Mouse (Mus musculus) layer of hippocampus, adult 18-20 months (tissue): Measurements from ENCODE around the gene Dclk2. TPM values are rescaled to one million over a fixed set of nuclear protein-coding genes. Genes with fewer than 3 reads are reported as not detected.

ENCODE experiments used
- DNase-seq, 2 experiments: peaks; one replicate each; pipeline ENCODE4 v3.0.0; 2022; ENCODE audit warnings: low spot score in 2 of 2
- total RNA-seq, 2 experiments: library from RNA; stranded (reverse); gene quantifications; 2 replicates each; pipeline ENCODE4 v1.2.3; 2021

Gene Dclk2
- total RNA-seq, 2 experiments from 2014 or later = 101 to 104 TPM

DNA sequence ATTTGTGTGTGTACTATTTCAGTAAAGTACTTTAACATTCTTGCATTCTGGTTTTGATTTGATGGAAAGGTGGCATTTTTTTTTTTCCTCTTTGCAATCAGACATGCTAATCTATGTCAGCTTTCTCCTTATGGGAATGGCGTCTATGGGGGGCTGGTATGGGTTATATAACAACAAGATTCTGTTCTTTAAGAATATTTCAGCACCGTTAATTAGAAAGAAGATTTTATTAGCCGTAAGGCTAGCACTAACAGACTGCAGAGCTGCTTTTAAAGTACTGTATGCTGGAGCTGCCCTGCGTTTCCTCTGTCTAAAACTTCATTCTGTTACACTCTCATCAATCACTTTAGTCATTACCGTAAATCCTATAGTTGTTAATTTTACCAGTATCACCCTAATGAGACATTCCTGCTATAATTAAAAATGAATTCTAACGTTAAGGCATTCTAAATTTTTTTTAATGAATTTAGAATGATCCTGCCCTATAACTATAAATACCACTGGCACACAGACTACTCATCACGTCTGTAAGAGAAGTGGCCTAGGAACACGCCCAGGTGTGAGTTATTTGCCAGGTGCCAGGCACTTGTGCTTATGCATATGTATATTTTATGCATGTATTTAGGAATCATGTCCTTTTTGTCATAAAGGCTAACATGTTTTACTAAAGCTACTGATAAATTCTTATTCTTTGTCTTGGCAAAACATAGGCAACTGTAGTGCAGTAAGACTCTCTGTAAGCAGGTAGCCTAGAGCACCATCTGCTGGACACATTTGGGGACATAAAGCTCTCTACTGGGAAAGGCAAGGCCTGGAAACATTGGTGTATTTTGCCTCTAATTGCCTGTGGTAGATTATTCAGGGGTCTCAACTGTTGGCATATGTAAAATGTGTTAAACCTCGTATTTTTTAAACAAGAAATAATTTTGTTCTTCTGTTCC is 159.3 kb downstream of the Dclk2 start:
- DNase-seq = peak; percentile 59 to 92

DNA sequence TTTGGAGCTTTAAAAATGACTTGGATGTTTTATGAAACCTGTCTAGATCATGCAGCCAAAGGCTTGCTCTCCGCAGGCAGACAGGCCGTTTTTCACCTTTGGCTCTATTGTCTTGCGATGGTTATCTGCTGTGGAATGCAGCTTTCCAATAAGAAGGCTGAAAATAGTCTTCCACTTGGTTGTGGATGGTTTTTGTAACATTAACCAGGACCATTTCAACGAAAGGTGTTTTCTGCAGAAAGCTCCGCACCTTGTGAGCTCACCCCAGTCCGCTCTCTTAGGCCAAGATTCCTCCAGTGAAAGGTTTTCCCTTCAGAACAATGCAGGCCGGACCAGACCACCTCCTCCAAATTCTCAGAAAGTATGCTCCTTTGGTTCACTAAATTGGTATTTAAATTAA is 160.2 kb downstream of the Dclk2 start:
- no peak for DNase-seq

DNA sequence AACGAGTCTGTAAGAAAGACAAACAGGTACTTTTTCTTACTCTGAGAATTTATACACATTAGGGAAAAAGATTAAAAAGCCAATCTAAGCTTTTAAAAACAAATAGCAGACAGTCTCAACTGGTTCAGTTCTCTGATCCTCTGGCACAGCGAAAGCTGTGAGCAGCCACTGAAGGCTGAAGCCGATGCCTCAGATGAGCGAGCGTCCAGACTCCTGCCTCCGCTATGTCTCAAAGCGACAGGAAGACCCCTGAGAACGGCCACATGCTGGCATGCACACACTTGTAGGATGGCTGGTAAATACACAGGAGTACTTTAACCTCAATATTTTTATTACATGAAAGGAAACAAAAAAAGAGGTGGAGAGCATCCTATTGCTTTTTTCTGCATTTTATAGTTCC is 160.8 kb downstream of the Dclk2 start:
- no peak for DNase-seq

DNA sequence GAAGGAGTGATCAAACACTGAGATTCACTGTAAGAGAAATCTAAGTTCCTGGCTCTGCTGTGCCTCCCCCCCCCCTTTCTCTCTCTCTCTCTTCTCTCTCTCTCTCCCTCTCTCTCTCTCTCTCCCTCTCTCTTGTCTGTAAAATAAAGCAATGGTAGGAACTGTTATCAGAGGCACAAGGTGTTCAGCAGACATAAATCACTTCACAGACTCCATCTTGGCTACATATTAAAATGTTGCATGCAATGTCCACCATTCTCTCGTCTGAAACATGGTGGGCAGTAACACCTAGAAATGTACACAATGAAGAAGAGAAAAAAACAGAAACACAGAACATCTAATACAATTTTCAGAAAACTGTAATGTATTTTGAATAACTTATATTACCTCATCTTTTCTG is 161.3 kb downstream of the Dclk2 start:
- no peak for DNase-seq

DNA sequence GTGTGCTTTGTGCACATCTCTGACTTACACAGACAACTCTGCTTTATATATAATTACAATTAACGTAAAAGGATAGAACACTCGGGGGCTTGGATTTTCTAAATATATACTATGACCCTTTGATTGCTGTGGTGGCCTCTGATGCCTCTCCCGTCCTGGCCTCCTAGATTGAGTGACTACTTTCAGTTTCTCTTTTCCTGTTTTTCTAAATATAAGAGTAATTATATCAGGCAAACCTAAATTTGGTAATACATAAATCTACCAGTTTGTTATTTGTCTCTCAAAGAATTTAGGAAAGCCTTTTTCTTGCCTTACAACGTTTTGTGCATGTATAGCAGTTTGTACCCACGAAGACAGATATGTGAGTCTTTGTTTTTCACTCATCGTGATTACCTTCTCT is 161.9 kb downstream of the Dclk2 start:
- DNase-seq = no peak

DNA sequence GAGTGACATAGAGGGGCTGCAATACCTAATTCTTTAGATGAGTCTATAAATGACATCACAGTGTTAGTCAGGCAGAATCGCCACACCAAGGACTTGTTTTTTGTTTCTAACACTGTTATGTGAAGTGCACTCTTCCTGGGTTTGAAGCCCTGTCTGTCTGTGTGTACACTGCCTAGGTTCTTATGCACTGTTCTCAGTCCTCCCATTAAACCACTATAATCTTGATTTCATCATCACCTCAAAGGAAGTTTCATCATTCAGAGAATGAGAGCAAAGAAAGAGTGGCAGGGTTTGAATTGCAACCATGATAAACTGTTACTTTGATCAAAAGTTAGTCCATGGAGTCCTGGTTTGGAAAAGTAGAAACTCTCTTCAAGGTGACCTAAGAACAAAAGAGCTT is 164.1 kb downstream of the Dclk2 start:
- no peak for DNase-seq

DNA sequence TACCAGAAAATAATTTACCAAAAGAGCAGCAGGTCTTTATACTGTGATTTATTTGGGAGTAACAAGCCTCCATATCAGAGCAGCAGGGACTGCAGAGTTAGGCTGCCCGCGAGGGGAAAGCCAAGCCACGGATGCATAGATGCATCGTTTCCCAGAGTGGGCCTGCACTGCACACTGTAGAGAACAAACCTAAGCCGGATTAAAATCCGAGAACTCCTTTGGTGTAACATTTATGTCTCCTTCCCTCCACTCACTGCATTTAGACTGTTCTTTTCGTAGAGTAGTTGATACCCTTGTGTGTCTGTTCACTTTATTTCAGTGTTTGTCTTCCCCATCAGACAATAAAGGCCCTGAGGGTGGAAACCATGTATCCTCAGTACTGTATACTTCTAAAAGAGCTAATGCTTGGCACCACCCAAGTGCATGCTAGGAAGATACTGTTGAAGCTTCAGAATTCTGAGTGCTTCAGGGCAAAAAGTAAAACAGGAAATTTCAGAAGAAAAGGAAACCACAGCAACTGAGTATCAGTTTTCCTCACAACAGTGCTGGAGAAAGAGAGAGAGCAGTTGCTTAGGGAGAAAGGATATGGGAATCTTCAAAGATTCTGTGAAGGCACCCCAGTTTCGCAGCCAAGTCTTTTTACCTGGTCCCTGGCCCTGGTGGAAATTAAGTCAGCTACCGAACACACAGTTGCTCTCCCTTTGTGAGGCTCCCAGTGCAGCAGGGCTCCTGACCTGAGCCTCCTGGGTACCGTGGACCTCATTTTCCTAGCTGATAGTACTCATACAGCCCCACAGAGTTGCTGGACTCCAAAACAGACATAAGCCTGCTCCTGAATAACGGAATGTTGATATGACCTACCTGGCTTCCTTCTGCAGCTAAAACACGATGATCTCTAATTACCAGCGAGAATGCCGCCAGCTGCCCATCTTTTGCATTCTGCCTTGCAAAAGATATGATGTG is 165.8 kb downstream of the Dclk2 start:
- no peak for DNase-seq

DNA sequence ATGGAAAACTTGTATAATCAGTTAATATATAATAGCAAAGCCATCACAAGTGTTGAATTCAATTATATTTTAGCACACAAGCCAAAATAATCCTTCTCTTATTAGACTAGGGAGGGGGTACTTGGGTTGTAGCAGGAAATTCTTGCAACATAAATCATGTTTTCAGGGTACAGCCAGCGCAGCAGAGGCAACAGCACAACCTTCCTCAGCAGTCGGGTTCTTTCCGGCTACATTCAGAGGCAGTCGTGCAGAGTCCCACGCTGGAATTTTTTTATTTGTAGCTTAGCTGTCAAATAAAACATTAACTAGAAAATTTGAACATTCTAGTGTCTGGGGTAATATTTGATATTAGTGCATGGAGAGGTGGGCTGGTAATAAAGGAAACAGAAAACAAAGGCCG is 166.5 kb downstream of the Dclk2 start:
- no peak for DNase-seq

DNA sequence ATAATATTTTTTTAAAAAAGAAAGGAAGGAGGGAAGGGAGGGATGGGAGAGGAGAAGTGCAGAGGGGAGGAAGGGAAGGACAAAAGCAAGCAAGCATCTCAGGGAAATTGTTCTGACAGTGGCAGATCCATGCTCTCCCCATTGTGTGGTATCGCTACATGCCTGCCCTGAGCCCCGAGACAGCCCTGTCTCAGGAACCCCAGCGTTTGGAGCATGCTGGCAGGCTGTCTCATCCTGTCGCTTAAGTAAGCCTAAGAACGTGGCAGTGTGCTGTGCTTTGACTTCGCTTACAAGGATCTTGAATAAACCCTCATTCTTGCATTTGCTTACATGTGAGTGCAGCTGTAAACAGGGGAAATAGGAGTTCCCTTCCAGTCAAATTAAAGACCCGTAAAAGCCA is 170.0 kb downstream of the Dclk2 start:
- DNase-seq = no peak

DNA sequence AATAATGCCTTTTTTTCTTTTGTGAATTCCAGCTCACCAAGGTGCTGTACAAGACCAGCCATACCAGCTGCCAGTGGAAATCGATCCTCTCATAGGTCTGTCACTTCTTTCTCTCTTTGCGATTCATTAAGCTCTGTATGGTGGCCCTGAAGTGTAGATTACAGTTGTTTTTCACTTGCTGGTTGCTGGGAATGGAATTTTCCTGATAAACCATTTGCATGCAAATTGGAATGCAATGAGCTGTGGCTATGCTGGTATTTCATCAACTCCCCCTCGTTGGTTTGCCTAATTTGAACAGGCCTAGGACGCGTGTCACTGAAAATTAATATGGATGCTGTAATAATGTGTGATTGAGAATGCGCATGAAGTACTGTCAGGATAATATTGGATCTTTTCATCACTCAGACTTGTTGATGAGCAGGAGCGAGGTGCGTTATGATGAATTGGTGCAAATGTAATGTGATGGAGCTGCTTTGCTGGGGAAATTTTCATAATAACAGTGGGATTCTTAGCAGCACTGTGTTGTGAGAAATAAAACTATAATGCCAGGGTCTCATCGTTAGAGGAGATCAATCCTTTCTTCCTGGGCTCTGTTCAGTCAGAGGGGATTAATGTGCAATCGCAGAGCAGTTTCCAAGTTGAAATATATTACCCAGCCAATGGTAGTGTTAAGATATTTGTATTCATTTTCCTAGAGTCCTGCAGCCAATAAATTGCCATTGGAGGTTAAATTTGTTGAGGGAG is 174.7 kb downstream of the Dclk2 start:
- no peak for DNase-seq

DNA sequence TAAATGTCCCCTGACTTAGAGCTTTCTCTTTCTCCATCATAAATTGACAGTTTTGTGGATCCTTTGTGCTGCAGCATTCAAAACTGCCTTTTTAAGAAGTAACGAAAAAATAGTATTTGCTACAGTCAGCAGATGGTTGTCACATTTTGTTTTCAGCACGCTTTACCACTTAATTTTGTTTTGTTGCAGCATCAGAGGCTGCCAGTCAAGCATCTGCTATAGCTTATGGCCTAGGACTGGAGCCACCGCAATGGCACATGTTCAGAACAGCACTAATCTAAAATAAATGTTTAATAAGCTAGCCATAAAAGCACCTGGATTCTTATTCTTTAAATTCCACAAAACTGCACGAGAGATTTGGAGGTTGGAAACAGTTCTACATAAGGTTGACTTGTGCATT is 175.3 kb downstream of the Dclk2 start:
- DNase-seq = peak; percentile 55 to 78

DNA sequence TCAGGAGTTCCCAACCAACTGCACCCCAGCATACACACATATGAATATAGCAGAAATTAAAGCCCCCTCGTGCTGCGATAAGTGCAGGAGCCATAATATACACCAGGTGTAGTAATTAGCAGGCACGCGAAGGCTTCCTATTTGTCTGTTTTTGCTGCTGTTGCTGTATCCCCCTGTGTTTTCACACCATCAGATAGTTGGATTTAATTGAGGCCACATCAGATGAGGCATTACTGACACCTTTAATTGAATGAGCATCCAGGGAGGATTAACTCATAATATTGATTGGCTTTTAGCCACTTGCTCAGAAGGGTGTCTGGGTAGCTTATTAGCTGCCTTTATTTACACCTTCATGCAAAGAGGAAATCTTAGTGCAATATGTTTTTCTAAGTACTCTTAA is 180.9 kb downstream of the Dclk2 start:
- DNase-seq = no peak

DNA sequence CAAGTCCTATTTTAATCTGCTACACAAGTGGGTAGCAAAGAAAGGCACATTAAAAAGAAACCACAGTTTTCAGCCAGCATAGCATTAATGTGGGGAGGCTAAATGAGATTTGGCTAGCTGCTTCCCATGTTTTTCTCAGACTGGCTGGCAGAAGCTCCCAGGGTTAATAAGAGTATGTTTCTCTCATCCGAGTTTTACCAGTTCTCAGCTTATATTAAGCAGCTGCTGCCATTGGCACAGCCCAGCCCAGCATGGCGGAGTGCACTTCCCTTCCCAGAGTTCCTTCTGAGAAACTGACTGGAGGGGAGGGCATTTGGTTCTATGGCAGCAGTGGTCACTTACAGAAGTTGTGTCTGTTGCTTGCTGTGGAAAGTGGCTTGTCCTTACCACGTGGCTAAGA is 181.8 kb downstream of the Dclk2 start:
- DNase-seq = no peak

Other genes starting within 250 kb of the Dclk2 start
- 1 to 10 TPM in 1 of 2 experiments, under 1 TPM in 1; 0.89 to 1.0 TPM for gene Cd1d1, start 78.6 kb upstream of the Dclk2 start, total RNA-seq